Mouse (Mus musculus) lung, adult 2 months (tissue): ENCODE results near the gene Fhl3. TPM values are rescaled to one million over a fixed set of nuclear protein-coding genes. Genes with fewer than 3 reads are reported as not detected.
"Not testable (repeated sequence)": the region's sequence is repeated elsewhere in the genome, so short reads cannot be mapped to it uniquely, and the experiment has no call there.

Experiments used
- DNase-seq: peaks from one replicate; pipeline ENCODE4 v3.0.0; 2022
- H3K4me1 ChIP-seq: fragments of 200-500 bp; 2 replicates; pipeline ENCODE4 v1.6.1; 2011; ENCODE audit warnings: low read length; ENCODE audit not compliant: control insufficient read depth, insufficient read depth
- H3K4me3 ChIP-seq: fragments of 200-500 bp; replicated peaks from 2 replicates; pipeline ENCODE3; 2011; ENCODE audit warnings: low read depth, mild to moderate bottlenecking, control low read depth, low read length; ENCODE audit errors: extremely low read depth
- CTCF ChIP-seq: fragments of 200-500 bp; IDR thresholded peaks from 2 replicates; pipeline ENCODE4 v1.5.1; 2011; ENCODE audit warnings: mild to moderate bottlenecking, low read length, control low read depth; ENCODE audit not compliant: insufficient read depth
- POLR2A ChIP-seq: fragments of 200-500 bp; IDR thresholded peaks from 2 replicates; pipeline ENCODE4 v1.6.1; 2011; ENCODE audit warnings: low read depth, mild to moderate bottlenecking, control low read depth, low read length, borderline replicate concordance; ENCODE audit errors: extremely low read depth
- WGBS: fragments of 180-500 bp; shearing (Covaris S2); methylation state at CpG from one replicate; pipeline ENCODE4 v1.1.7; 2018; 5-methylcytosine and 5-hydroxymethylcytosine counted together
- polyA plus RNA-seq: library from polyadenylated mRNA; depleted of rRNA; stranded (reverse); fragments of >200 nt; gene quantifications from 2 replicates; pipeline ENCODE4 v1.2.3, GENCODE M21; 2012

The Fhl3 gene
- polyA plus RNA-seq, 1 experiment: 36.7 TPM

- WGBS: 18% methylated on average over 18 of the region's 18 CpGs
- Histone ChIP-seq H3K4me3 (no peak overlapping the region), H3K4me1 (peaks cover 3% of the 10 kb centered on the region)
- no peak for TF ChIP-seq POLR2A
- no peak for TF ChIP-seq CTCF
- DNase-seq: no peak
These were observed 4.5 kb upstream of the Fhl3 start for GRCm38 (mm10) chr4:124695786-124696516.

DNA sequence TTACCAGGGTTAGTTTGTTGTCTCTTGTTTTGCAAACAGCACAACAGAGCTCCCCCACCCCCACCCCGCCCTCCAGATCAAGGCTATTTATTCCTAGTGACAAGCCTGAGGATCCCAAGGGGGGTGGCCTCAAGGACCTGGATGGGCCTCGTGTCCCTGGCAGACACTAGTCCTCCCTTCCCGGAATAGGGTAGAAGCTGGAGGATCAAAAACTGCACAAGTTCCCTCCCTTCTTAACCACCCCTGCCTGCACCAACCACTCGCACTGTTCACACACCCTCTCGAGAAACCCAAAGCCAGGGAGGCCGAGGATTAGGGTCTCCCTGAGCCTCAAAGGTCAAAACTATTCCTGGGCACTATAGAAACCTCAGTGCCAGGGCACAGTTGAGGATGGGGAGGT lies 710 bp upstream of the Fhl3 start:
- DNase-seq: no peak
- 48% methylated on average over 6 of the region's 6 CpGs for WGBS
- H3K4me3 ChIP-seq: no peak overlapping the region
- peaks cover 19% of the 10 kb centered on the region for H3K4me1 ChIP-seq
- TF ChIP-seq CTCF: no peak
- no peak for TF ChIP-seq POLR2A

GRCm38 (mm10) chr4:124701052-124701845 lies 748 bp downstream of the Fhl3 start:
- peak; percentile 27 for DNase-seq
- Histone ChIP-seq H3K4me1 (peaks cover 26% of the 10 kb centered on the region), H3K4me3 (peak overlapping the region; percentile 60)
- TF ChIP-seq CTCF (no peak), POLR2A (no peak)
- 13% methylated on average over 22 of the region's 22 CpGs for WGBS

DNA sequence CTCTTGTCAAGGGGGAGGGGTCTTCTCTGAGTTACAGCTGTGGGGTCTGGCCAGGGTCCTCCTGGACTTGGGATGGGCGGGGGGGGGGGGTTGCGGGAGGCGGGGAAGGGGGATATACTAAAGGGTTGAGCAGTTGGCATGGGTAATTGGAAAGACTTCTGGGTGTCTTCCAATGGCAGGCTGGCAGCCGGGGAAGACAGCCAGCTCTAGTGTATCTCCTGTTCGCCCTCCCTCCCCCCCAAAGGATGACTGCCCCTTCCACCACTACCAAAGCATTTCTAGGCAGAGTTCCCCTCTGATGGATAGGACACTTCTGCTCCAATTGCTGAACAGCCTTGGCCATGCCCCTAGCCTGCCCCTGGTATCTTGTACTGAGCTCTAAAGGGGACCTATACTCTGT lies 1.4 kb downstream of the Fhl3 start:
- TF ChIP-seq CTCF (no peak), POLR2A (no peak)
- peaks cover 26% of the 10 kb centered on the region for H3K4me1 ChIP-seq
- 47% methylated on average over 5 of the region's 5 CpGs for WGBS
- DNase-seq: no peak
- no peak overlapping the region for H3K4me3 ChIP-seq

DNA sequence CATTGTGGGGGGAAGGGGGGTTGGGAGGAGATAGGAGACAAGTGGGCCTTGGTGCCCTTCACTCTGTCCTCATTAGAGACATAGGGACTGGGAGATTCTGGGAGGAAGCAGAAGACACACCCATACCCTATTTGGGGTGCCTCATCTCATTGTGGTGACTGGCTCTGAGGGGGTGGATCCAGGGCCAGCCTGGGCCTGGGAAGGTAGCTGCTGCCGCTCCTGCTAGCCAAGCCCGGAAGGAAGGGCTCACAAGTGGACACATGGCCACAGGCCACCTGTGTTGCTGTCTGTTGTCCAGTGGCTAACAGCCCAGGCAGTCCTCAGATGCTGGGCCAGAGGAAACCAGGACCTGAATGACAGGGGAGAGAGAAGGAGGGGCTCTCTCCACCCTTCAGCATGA lies 2.9 kb downstream of the Fhl3 start:
- Histone ChIP-seq H3K4me1 (peaks cover 27% of the 10 kb centered on the region), H3K4me3 (no peak overlapping the region)
- TF ChIP-seq POLR2A (no peak), CTCF (no peak)
- 29% methylated on average over 2 of the region's 2 CpGs for WGBS
- DNase-seq: no peak

DNA sequence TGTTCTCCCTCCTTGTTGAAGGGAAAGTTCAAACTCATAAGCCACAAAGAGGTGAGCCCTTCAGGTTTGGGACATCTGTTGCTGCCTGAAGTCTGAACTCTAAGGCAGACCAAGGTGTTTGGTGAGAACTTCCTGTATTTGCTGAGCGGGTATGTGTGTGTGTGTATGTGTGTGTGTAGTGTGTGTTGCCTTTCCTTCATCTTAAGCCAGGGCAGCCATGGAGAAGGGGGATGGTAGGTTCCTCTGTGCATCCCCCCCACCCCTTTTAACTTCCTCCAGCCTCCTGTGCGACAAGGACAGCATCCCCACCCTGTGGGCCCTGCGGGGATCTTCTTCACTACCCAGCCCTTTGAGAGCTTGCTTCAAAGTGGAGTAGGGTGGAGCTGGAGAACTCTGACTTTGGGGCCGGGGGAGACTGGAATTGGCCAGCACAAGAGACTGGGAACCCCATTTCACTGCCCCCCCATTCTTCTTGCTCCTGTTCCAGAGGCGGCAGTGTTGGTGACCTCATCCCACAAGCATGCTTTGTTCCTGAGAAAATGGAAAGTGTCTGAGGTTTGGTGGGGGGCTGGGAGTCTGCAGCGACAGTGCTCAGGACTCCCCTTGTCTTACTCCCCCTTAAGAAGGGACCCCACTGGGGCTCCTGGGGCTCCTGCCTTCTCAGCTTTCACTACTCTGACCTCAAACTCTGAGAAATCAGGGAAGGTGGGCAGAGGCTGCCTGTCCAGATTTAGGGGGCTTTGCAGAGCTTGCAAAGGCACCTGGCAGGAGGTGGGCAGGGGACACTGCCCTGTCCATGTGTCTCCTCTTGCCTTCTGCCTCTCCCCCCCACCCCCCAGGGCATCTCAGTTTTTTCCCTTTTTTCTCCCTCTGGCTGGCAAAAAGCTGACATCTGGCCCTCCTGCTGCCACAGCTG lies 3.6 kb downstream of the Fhl3 start:
- TF ChIP-seq CTCF (no peak), POLR2A (no peak)
- WGBS: 13% methylated on average over 6 of the region's 6 CpGs
- DNase-seq: no peak
- Histone ChIP-seq H3K4me3 (no peak overlapping the region), H3K4me1 (peaks cover 31% of the 10 kb centered on the region)

GRCm38 (mm10) chr4:124704797-124705474 lies 4.4 kb downstream of the Fhl3 start:
- peaks cover 38% of the 10 kb centered on the region for H3K4me1 ChIP-seq
- no peak for DNase-seq
- H3K4me3 ChIP-seq: no peak overlapping the region
- WGBS: 14% methylated on average over 11 of the region's 11 CpGs
- TF ChIP-seq POLR2A (peak; percentile 8; the same call in 1 of the 2 replicates), CTCF (no peak)

DNA sequence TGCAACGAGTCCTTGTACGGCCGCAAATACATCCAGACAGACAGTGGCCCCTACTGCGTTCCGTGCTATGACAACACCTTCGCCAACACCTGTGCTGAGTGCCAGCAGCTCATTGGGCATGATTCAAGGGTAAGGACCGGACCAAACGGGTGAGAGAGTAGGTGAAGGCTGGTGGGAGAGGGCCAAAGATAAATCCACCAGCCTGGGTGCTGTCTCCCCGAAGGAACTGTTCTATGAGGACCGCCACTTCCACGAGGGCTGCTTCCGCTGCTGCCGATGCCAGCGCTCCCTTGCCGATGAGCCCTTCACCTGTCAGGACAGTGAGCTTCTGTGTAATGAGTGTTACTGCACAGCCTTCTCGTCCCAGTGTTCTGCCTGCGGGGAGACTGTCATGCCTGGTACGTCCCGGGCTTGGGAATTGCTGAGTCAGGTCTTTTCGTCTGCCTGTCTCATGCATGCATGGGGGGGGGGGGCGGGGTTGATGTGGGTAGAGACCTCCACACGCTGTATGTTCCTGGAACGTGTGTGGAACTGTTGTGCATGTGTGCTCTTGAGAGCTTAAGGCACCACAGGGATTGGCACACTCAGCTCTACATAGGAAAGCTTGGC lies 5.3 kb downstream of the Fhl3 start:
- H3K4me1 ChIP-seq: peaks cover 42% of the 10 kb centered on the region
- H3K4me3 ChIP-seq: no peak overlapping the region
- WGBS: 74% methylated on average over 23 of the region's 23 CpGs

DNA sequence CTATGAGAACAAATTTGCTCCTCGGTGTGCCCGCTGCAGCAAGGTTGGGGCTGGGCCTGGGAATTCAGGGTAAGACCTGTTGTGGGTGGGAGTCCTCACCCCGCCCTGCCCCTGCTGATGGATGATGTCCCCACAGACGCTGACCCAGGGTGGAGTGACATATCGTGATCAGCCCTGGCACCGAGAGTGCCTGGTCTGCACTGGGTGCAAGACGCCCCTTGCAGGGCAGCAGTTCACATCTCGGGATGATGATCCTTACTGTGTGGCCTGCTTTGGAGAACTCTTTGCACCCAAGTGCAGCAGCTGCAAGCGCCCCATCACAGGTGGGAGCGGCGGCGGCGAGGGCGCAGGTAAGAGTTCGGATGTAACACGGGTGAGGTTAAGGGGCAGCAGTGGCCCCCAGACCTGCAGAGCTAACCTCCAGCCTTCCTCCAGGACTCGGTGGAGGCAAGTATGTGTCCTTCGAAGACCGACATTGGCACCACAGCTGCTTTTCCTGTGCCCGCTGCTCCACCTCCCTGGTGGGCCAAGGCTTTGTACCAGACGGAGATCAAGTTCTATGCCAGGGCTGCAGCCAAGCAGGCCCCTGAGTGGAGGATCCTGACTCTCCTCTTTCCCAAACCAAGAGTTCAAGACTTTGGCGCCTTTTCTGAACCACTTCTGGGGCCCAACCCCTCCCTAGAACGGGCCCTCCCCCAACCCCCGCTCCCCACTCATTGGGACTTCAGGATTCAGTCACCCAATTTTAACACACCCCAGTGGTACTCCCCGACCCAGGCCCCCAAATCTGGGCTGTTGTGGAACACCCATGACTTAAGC lies 7.1 kb downstream of the Fhl3 start:
- H3K4me1 ChIP-seq: peaks cover 37% of the 10 kb centered on the region
- DNase-seq, H3K4me3 ChIP-seq: not testable (repeated sequence)
- WGBS: 84% methylated on average over 25 of the region's 25 CpGs

More for the DNA sequence above, 5.3 kb downstream of the Fhl3 start:
- DNase-seq: no peak
- TF ChIP-seq POLR2A (no peak), CTCF (no peak)

GRCm38 (mm10) chr4:124708200-124708517 lies 7.7 kb downstream of the Fhl3 start:
- peaks cover 37% of the 10 kb centered on the region for H3K4me1 ChIP-seq
- not testable (repeated sequence) for H3K4me3 ChIP-seq, DNase-seq
- 14% methylated on average over 1 of the region's 1 CpGs for WGBS
